Mouse (Mus musculus): ENCODE measurements at regions not wholly inside any gene's neighbourhood (a gene's known extent, or its start where the extent isn't known, plus 50 kb on each side); places are given as distances from the start of the nearest gene placed in this dataset.

DNA sequence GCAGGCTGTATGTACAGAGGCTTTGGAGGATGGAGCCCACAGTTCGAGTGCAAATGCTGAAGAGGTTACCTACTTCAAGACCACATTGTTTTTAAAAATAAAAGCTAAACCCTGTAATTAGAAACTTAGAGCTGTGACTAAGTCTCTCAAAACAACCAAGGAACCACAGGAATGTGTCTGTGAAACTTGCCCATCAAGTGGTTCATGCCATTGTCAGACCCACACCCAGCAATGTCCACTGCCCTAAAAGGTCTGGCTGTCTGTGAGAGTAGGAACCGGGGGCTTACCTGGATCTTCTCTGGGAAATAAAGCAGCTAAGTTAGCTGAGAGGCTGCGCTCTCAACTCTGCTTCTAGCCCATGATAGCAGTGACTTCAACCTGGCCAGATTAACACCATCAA is 87.8 kb upstream of the Foxq1 start:
- no peak overlapping the region for H3K9ac ChIP-seq
- H3K4me2 ChIP-seq = no peak overlapping the region
- no peaks in the 10 kb centered on the region for H3K4me1 ChIP-seq (replicated peaks)
- no peaks in the 10 kb centered on the region for H3K9me3 ChIP-seq
- no peak overlapping the region for H3K4me3 ChIP-seq
- no peaks in the 10 kb centered on the region for H3K27me3 ChIP-seq
- no peak for ATAC-seq (ENCODE audit: low FRiP score)
- no peaks in the 10 kb centered on the region for H3K36me3 ChIP-seq
- H3K27ac ChIP-seq = no peak overlapping the region
- WGBS = 87% methylated on average over 3 of the region's 3 CpGs

DNA sequence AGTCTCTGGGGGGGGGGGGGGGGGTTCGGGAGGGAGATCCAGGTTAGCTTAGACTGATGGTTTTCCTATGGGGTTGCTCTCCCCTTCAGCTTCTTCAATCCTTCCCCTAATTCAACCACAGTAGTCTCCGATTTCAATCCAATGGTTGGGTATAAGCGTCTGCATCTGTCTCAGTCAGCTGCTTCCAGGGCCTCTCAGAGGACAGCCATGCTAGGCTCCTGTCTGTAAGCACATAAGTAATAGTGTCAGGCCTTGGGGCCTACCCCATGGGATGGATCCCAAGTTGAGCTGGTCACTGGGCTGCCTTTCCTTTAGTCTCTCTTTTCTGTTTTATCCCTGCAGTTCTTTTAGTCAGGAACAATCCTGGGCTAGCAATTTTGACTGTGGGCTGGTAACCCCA is 87.0 kb upstream of the Foxq1 start:
- 89% methylated on average over 3 of the region's 3 CpGs for WGBS
- Histone ChIP-seq H3K9me3 (no peaks in the 10 kb centered on the region), H3K36me3 (no peaks in the 10 kb centered on the region), H3K4me3 (no peak overlapping the region), H3K9ac (no peak overlapping the region), H3K4me2 (no peak overlapping the region), H3K27ac (no peak overlapping the region), H3K4me1 (replicated peaks) (no peaks in the 10 kb centered on the region), H3K27me3 (no peaks in the 10 kb centered on the region)
- no peak for ATAC-seq (ENCODE audit: low FRiP score)

DNA sequence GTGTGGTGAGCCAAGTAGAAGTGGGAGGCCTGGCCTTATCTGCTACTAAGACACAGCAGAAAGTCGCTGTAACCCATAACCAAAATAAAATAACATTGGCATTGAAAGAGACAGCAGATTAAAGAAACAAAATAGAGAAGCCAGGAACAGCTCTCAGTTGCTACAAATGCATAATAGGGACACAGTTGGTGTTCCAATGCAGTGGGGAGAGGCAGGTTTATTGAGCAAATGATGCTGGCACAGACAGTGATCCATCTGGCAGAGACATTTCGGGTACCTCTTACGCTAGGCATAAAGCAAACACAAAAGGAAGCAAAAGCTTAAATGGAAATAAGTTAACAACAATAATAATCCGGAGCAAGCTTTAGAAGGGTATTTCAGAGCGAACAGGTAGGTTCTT is 83.6 kb upstream of the Foxq1 start:
- no peak overlapping the region for H3K9ac ChIP-seq
- no peaks in the 10 kb centered on the region for H3K36me3 ChIP-seq
- H3K4me1 ChIP-seq (replicated peaks) = no peaks in the 10 kb centered on the region
- H3K4me2 ChIP-seq = no peak overlapping the region
- H3K9me3 ChIP-seq = no peaks in the 10 kb centered on the region
- H3K27ac ChIP-seq = no peak overlapping the region
- no peak for ATAC-seq (ENCODE audit: low FRiP score)
- no peak overlapping the region for H3K4me3 ChIP-seq
- H3K27me3 ChIP-seq = no peaks in the 10 kb centered on the region
- WGBS = 81% methylated on average over 5 of the region's 5 CpGs

GRCm38 (mm10) chr13:31472804-31473203 is 83.1 kb upstream of the Foxq1 start:
- Histone ChIP-seq H3K4me2 (no peak overlapping the region), H3K27me3 (no peaks in the 10 kb centered on the region), H3K9me3 (no peaks in the 10 kb centered on the region), H3K27ac (no peak overlapping the region), H3K36me3 (no peaks in the 10 kb centered on the region), H3K4me3 (no peak overlapping the region), H3K4me1 (replicated peaks) (no peaks in the 10 kb centered on the region), H3K9ac (no peak overlapping the region)
- no peak for ATAC-seq (ENCODE audit: low FRiP score)
- 64% methylated on average over 4 of the region's 4 CpGs for WGBS

GRCm38 (mm10) chr13:31473275-31473674 is 82.7 kb upstream of the Foxq1 start:
- H3K27me3 ChIP-seq = no peaks in the 10 kb centered on the region
- H3K4me1 ChIP-seq (replicated peaks) = no peaks in the 10 kb centered on the region
- H3K36me3 ChIP-seq = no peaks in the 10 kb centered on the region
- H3K4me2 ChIP-seq = no peak overlapping the region
- H3K9me3 ChIP-seq = no peaks in the 10 kb centered on the region
- ATAC-seq (ENCODE audit: low FRiP score) = no peak
- H3K27ac ChIP-seq = no peak overlapping the region
- no peak overlapping the region for H3K9ac ChIP-seq
- WGBS = 92% methylated on average over 1 of the region's 1 CpGs
- no peak overlapping the region for H3K4me3 ChIP-seq

GRCm38 (mm10) chr13:31475845-31476244 is 80.1 kb upstream of the Foxq1 start:
- no peaks in the 10 kb centered on the region for H3K27me3 ChIP-seq
- ATAC-seq (ENCODE audit: low FRiP score) = no peak

DNA sequence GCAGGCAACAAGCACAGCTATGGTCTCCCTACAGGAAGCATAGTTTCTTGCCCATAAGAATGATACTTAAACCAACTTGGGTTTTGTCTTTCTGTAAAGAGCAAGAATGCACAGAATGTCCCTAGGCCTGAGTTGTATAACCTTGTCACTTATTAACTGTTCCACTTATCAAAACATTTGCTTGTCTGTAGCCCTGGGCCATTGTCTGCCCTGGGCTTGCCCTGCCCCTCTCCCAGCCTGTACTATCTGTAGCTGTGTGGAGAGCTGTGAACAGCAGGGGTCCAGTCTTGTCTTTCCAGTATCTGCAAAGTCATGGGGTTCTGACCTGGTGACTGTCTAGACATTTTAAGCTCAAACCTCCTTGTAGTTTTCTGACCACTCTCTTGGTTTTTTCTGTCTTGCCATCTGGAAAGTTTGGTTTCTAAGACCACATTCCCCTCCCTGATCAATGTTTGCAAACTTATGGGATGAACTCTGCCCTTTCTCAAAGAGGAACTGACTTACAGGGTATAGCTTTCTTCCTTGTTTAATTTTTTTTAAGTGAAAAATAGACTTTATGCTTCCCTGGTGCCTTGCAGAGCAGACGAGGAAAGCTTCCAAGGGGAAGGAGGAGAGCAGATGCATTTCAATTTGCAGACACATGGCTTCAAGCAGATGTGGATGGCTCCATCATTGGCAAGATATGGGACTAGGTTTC is 78.6 kb upstream of the Foxq1 start:
- 60% methylated on average over 1 of the region's 1 CpGs for WGBS
- ATAC-seq (ENCODE audit: low FRiP score) = no peak
- Histone ChIP-seq H3K9me3 (no peaks in the 10 kb centered on the region), H3K4me3 (no peak overlapping the region), H3K4me2 (no peak overlapping the region), H3K9ac (no peak overlapping the region), H3K27me3 (no peaks in the 10 kb centered on the region), H3K4me1 (replicated peaks) (no peaks in the 10 kb centered on the region), H3K27ac (no peak overlapping the region), H3K36me3 (no peaks in the 10 kb centered on the region)

More at GRCm38 (mm10) chr13:31475845-31476244, 80.1 kb upstream of the Foxq1 start:
- no peak overlapping the region for H3K4me3 ChIP-seq
- H3K4me2 ChIP-seq = no peak overlapping the region
- 85% methylated on average over 3 of the region's 3 CpGs for WGBS
- no peaks in the 10 kb centered on the region for H3K4me1 ChIP-seq (replicated peaks)
- H3K9me3 ChIP-seq = no peaks in the 10 kb centered on the region
- H3K36me3 ChIP-seq = no peaks in the 10 kb centered on the region
- no peak overlapping the region for H3K9ac ChIP-seq
- H3K27ac ChIP-seq = no peak overlapping the region

- Histone ChIP-seq H3K4me3 (no peak overlapping the region), H3K4me1 (replicated peaks) (no peaks in the 10 kb centered on the region), H3K27me3 (no peaks in the 10 kb centered on the region), H3K9ac (no peak overlapping the region), H3K9me3 (no peaks in the 10 kb centered on the region), H3K36me3 (no peaks in the 10 kb centered on the region), H3K27ac (no peak overlapping the region), H3K4me2 (no peak overlapping the region)
- WGBS = 85% methylated on average over 7 of the region's 7 CpGs
- ATAC-seq (ENCODE audit: low FRiP score) = no peak
These were observed 74.7 kb upstream of the Foxq1 start for GRCm38 (mm10) chr13:31481105-31481844.

DNA sequence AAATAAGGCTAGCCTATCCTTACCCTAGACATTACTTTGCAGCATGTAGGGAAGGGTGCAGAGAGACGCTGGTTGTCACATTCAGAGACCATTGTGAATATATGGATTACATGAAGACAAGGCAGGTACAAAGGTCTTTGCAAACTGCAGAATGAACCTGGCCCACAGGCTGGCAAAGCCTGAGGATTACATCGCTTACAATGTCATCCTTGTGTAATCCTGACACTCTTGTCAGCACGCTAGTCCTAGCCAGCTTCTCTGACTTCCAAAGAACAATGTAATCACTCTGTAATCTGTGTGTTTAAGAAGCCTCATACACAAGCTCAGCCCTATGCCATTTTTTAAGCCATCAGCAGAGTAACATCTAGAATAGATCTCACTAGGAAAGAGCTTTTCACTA is 69.6 kb upstream of the Foxq1 start:
- Histone ChIP-seq H3K9ac (no peak overlapping the region), H3K4me2 (no peak overlapping the region), H3K27ac (no peak overlapping the region), H3K36me3 (no peaks in the 10 kb centered on the region), H3K4me3 (no peak overlapping the region), H3K27me3 (no peaks in the 10 kb centered on the region), H3K9me3 (no peaks in the 10 kb centered on the region), H3K4me1 (replicated peaks) (no peaks in the 10 kb centered on the region)
- WGBS = 91% methylated on average over 3 of the region's 3 CpGs
- no peak for ATAC-seq (ENCODE audit: low FRiP score)

- Histone ChIP-seq H3K4me2 (no peak overlapping the region), H3K9me3 (no peaks in the 10 kb centered on the region), H3K4me1 (replicated peaks) (no peaks in the 10 kb centered on the region), H3K4me3 (no peak overlapping the region), H3K9ac (no peak overlapping the region), H3K27ac (no peak overlapping the region), H3K27me3 (no peaks in the 10 kb centered on the region), H3K36me3 (no peaks in the 10 kb centered on the region)
- no peak for ATAC-seq (ENCODE audit: low FRiP score)
These were observed 67.7 kb upstream of the Foxq1 start for GRCm38 (mm10) chr13:31488186-31488585.

DNA sequence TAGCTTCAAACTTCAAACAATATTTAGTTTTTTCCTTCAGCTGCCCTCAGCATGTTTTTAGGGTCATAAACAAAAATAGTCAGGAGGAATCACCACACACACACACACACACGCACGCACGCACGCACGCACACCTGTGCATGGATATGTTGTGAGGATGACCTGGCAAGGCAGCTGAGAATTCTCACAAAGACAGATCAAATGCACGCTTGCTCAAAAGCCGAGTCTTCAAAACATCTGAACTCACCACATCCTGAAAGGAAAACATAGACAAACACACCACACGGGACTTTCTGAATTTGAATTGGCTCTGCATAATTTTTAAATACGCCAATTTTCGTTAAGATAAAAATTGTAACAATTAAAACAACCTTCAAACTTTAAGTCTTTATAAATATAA is 52.7 kb upstream of the Foxq1 start:
- H3K9ac ChIP-seq = no peak overlapping the region
- no peaks in the 10 kb centered on the region for H3K9me3 ChIP-seq
- H3K4me3 ChIP-seq = no peak overlapping the region
- H3K4me1 ChIP-seq (replicated peaks) = no peaks in the 10 kb centered on the region
- no peak overlapping the region for H3K4me2 ChIP-seq
- ATAC-seq (ENCODE audit: low FRiP score) = no peak
- WGBS = 94% methylated on average over 10 of the region's 10 CpGs
- H3K36me3 ChIP-seq = no peaks in the 10 kb centered on the region
- no peaks in the 10 kb centered on the region for H3K27me3 ChIP-seq
- H3K27ac ChIP-seq = no peak overlapping the region

DNA sequence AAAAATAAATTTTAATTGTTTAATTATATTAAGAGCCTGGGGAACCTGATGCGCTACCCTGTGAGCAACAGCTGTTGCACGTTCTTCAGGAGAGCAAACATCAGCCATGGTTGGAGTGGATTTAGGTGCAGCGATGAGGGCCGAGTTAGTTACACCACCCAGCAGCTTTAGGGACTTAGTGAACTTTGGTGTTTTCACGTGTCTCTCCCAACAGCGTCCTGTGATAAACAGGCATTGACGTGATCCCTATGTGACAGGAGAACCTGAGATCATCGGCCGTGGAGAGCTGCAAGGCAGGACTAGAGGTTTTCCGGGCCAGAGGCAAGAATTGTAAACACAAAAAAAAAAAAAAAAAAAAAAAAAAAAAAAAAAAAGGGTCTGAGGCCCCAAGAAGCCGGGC is 52.1 kb upstream of the Foxq1 start:
- Histone ChIP-seq H3K4me3 (no peak overlapping the region), H3K4me1 (replicated peaks) (no peaks in the 10 kb centered on the region), H3K27me3 (no peaks in the 10 kb centered on the region), H3K4me2 (no peak overlapping the region), H3K36me3 (no peaks in the 10 kb centered on the region), H3K9me3 (no peaks in the 10 kb centered on the region), H3K9ac (no peak overlapping the region), H3K27ac (no peak overlapping the region)
- WGBS = 93% methylated on average over 11 of the region's 11 CpGs
- no peak for ATAC-seq (ENCODE audit: low FRiP score)

DNA sequence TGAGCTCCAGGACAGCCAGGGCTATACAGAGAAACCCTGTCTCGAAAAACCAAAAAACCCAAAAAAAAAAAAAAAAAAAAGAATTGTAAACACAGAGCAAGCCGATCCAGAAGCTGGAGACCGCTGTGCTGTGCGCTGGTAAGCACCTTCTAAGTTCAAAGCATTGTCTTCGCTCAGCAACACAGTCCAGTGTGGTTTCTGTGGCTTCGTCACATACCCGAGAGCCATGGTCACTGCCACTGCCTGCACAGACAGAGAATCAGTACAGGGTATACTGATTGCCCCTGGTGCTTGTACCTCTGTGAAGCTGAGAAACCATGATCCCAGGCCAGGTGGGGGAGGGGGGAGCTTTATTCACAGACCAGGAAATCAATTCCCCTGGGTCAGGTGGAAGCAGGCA is 51.6 kb upstream of the Foxq1 start:
- Histone ChIP-seq H3K9me3 (no peaks in the 10 kb centered on the region), H3K9ac (no peak overlapping the region), H3K36me3 (no peaks in the 10 kb centered on the region), H3K4me1 (replicated peaks) (no peaks in the 10 kb centered on the region), H3K4me3 (no peak overlapping the region), H3K27ac (no peak overlapping the region), H3K27me3 (no peaks in the 10 kb centered on the region), H3K4me2 (no peak overlapping the region)
- WGBS = 87% methylated on average over 6 of the region's 7 CpGs
- no peak for ATAC-seq (ENCODE audit: low FRiP score)

All from hindbrain, embryonic 13.5 days (tissue).